Mouse (Mus musculus) kidney, adult 2 months (tissue): ENCODE data around the gene Casc4. TPM values are rescaled to one million over a fixed set of nuclear protein-coding genes. Genes with fewer than 3 reads are reported as not detected.
"Not testable (repeated sequence)": the region's sequence is repeated elsewhere in the genome, so short reads cannot be mapped to it uniquely, and the experiment has no call there.

Experiments
- DNase-seq: peaks from one replicate; pipeline ENCODE4 v3.0.0; 2021
- H3K27ac ChIP-seq: fragments of 200-500 bp; 2 replicates; pipeline ENCODE4 v1.5.1; 2012; ENCODE audit warnings: low read depth, low read length, control low read depth, inconsistent platforms; ENCODE audit not compliant: insufficient read depth
- H3K27me3 ChIP-seq: fragments of 200-500 bp; replicated peaks from 2 replicates; pipeline ENCODE4 v1.6.1; 2012; ENCODE audit warnings: mild to moderate bottlenecking, moderate library complexity, low read length, inconsistent platforms; ENCODE audit not compliant: control insufficient read depth, insufficient read depth
- H3K36me3 ChIP-seq: fragments of 200-500 bp; 2 replicates; pipeline ENCODE4 v1.6.1; 2012; ENCODE audit warnings: mild to moderate bottlenecking, moderate library complexity, low read length, inconsistent platforms; ENCODE audit not compliant: control insufficient read depth, insufficient read depth
- H3K4me1 ChIP-seq: fragments of 200-500 bp; 2 replicates; pipeline ENCODE4 v1.6.1; 2011; ENCODE audit warnings: low read length; ENCODE audit not compliant: control insufficient read depth, insufficient read depth
- H3K4me3 ChIP-seq: fragments of 200-500 bp; 2 replicates; pipeline ENCODE4 v1.5.1; 2011; ENCODE audit warnings: mild to moderate bottlenecking, low read depth, low read length, control low read depth; ENCODE audit not compliant: insufficient read depth
- CTCF ChIP-seq: fragments of 200-500 bp; conservative IDR thresholded peaks from 2 replicates; pipeline ENCODE4 v1.5.1; 2011; ENCODE audit warnings: low read depth, mild to moderate bottlenecking, control low read depth, low read length, moderate library complexity, mixed read lengths; ENCODE audit not compliant: insufficient read depth, insufficient read length
- POLR2A ChIP-seq: fragments of 200-500 bp; IDR thresholded peaks from one replicate; pipeline ENCODE4 v1.6.1; 2011; ENCODE audit warnings: low read depth, low read length, control low read depth
- WGBS: fragments of 180-500 bp; shearing (Covaris S2); methylation state at CpG from one replicate; pipeline ENCODE4 v1.1.7; 2018; 5-methylcytosine and 5-hydroxymethylcytosine counted together
- polyA plus RNA-seq: library from polyadenylated mRNA; depleted of rRNA; stranded (reverse); fragments of >200 nt; gene quantifications from 2 replicates; pipeline ENCODE4 v1.2.3, GENCODE M21; 2012

Casc4 gene
- polyA plus RNA-seq, 1 experiment = 9.6 TPM

DNA sequence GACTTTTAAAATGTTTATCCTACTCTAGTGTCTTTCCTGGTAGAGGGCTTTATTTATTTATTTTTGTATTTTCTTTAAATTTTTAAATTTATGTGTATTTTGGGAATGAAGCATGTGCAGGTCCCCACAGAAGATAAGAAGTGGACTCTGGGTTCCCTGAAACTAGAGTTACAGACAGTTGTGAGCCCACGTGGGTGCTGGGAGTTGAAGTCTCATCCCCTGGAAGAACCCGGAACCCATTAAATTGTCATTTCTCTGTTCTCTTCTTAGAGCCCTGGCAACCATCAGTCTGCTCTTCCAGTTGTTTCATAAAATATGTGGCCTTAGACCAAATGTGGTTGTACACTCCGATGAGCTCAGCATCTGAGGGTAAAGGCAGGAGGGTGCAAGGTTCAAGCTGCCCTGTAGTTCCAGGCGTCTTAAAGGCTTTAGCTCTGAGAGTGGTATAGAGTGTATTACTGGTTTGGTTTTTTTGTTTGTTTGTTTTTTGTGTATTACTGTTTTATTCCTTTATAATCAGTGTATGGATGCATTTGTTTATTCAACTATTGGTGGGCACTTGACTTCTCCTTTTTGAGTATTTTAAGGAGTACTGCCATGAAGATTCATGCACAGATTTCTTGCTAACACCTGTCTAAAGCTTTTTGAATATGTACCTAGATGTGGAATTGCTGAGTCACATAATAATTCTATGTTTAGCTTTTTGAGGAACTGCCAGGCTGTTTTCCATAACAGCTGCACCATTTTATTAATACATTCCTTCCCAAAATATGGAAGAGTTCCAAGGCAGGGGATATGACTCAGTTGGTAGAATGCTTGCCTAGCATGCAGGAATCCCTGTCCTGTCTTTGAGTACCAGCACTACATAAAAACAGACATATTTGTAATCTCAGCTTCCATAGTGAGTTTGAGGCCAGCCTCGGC lies 49.5 kb downstream of the Casc4 start:
- Histone ChIP-seq H3K4me1 (no peaks in the 10 kb centered on the region), H3K27ac (no peak overlapping the region), H3K36me3 (no peaks in the 10 kb centered on the region), H3K4me3 (no peak overlapping the region), H3K27me3 (no peaks in the 10 kb centered on the region)
- DNase-seq = peak; percentile 30
- WGBS = 73% methylated on average over 5 of the region's 5 CpGs
- TF ChIP-seq CTCF = no peak
- no peak for TF ChIP-seq POLR2A

DNA sequence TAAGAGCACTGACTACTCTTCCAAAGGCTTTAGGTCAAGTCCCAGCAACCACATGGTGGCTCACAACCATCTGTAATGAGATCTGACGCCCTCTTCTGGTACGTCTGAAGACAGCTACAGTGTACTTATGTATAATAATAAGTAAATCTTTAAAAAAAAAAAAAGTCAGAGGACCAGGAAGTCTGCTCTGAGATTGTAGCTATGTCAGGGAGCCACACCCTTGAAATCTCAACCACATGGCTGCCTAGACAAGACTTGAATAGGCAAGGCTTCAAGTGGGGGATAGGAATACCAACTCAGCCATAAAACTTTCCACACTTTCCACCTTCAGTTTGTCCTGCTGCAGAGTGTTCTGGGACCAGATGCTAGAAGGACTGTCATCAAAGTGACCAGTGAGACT lies 70.9 kb downstream of the Casc4 start:
- not testable (repeated sequence) for H3K36me3 ChIP-seq, H3K27ac ChIP-seq, DNase-seq, H3K27me3 ChIP-seq, H3K4me3 ChIP-seq, H3K4me1 ChIP-seq
- 91% methylated on average over 2 of the region's 2 CpGs for WGBS

DNA sequence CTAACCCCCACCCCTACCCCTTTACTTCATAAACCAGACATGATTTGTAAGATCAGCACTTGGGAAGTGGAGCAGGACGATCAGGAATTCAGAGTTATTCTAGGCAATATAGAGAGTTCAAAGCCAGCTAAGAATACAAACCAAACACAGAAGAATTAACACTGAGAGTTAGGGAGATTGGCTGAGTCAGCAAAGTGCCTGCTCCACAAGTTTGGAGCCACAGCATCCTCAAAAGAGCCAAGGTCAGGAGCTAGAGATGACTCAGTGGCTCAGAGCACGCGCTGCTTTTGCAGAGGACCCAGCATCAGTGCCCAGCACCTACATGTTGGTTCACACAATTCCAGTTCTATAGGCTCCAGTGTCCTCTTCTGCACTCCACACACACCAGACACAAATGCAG lies 76.6 kb downstream of the Casc4 start:
- H3K4me3 ChIP-seq = no peak overlapping the region
- H3K4me1 ChIP-seq = no peaks in the 10 kb centered on the region
- WGBS = 76% methylated on average over 3 of the region's 3 CpGs
- TF ChIP-seq CTCF = no peak
- no peak for TF ChIP-seq POLR2A
- H3K27me3 ChIP-seq = no peaks in the 10 kb centered on the region
- no peak overlapping the region for H3K27ac ChIP-seq
- no peaks in the 10 kb centered on the region for H3K36me3 ChIP-seq
- no peak for DNase-seq

DNA sequence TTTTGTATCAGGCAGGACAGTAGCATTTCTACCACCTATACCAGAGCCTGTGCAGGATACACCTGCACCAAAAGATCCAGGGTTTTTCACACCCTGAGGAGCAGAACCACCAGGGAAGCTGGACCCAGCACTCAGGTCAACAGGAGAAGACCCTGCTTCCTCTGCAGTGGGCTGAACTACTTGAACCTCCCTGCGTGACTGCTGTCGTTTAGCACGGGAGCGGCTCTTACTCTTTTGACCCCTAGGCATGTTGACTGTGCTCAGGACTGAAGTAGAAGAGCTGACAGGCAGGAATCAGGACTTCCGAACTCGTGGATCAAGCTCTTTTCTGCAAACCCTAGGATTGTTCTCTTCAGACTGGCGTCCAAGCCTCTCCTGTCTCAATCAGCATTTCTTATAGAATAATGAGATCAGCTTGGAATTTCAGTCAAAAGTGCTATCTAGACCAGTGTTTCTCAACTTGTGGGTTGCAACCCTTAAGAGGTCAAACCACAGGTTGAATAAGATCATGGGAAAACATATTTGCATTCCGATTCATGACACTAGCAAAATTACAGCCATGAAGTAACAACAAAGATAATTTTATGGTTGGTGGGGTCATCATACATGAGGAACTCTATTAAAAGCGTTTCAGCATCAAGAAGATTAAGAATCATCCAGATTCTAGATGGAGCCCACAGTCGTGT lies 88.3 kb downstream of the Casc4 start:
- no peak for DNase-seq
- Histone ChIP-seq H3K27me3 (no peaks in the 10 kb centered on the region), H3K4me1 (peaks cover 6% of the 10 kb centered on the region; the same call in 1 of the 2 replicates), H3K36me3 (no peaks in the 10 kb centered on the region), H3K27ac (peak overlapping the region; percentile 83; the same call in 1 of the 2 replicates), H3K4me3 (peak overlapping the region; percentile 99)
- WGBS = 16% methylated on average over 10 of the region's 10 CpGs
- TF ChIP-seq POLR2A (no peak), CTCF (no peak)

DNA sequence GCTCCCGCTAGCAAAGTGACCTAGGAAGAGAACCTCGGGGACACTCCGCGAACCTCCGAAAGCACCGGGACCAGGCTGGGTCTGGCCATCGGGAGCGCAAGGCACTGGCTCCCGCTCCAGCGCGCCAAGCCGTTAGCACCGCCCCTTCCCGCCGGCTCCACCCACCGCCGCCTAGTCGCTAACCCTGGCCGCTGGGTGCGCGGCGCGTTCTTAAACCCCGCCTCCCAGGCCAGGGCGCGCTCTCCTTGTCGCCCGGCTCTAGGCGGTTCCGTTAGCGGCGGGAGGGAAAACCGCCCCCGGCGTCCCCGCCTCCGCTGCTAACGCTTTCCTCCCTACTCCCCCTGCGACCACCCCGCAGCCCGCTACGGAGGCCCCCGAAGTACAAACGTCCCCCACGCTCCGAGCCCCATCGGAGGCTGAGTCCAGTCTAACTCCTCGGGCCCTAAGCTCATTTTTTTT lies 89.0 kb downstream of the Casc4 start, which contains the start of the genes Ctdspl2 and Mageb3:
Gene Ctdspl2, plus strand, starts transcription at position 237 of the 459 bp plus-strand sequence.
Gene Mageb3, minus strand, starts transcription at position 328 of the 459 bp plus-strand sequence.
- TF ChIP-seq POLR2A (no peak), CTCF (no peak)
- no peaks in the 10 kb centered on the region for H3K27me3 ChIP-seq
- under 1% methylated on average over 48 of the region's 48 CpGs for WGBS
- H3K4me1 ChIP-seq = peaks cover 6% of the 10 kb centered on the region; the same call in 1 of the 2 replicates
- no peaks in the 10 kb centered on the region for H3K36me3 ChIP-seq
- DNase-seq = peak; percentile 98
- H3K4me3 ChIP-seq = peak within 1 kb of the TSS; percentile 99
- peak within 1 kb of the TSS; percentile 96 for H3K27ac ChIP-seq

DNA sequence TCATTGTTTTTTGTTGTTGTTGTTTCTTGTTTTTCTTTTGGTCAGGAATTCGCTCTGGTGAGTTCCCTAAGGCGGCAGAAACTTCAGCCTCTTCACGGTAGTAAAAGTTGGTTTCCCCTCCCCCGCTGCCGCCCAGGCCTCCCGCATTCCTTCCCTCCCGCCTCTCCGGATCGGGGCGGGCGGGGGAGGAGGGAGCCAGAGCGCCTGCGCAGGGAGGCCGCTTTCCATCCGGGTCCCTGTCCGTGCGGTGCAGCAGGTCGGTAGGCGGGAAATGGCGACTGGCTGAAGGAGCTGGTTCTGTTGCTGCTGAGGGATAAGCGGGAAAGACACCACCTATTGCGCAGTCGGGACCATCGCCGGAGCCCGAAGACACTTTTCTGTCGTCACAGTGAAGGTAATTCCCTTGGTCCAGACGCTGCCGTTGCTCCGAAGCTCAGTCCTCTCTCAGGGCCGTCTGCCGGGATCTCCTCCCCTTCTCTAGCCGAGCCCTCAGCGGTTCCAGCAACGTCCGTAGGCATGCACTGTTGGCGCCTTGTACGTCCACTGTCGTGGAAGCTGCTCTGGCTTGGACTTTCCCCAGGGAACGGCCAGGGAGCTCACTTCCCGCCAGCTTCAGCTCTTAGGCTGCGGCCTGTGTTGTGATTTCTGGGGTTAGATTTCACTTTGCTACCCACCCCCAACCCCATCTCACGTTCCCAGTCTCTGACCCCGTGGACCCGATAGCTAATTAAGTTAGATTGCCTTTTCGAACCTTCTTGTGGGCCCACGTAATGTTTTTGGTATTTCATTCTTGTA lies 89.7 kb downstream of the Casc4 start:
- TF ChIP-seq CTCF = no peak
- TF ChIP-seq POLR2A = peak; percentile 73
- H3K27ac ChIP-seq = peak overlapping the region; percentile 96
- H3K27me3 ChIP-seq = no peaks in the 10 kb centered on the region
- no peaks in the 10 kb centered on the region for H3K36me3 ChIP-seq
- peaks cover 6% of the 10 kb centered on the region; the same call in 1 of the 2 replicates for H3K4me1 ChIP-seq
- DNase-seq = peak; percentile 97
- under 1% methylated on average over 47 of the region's 47 CpGs for WGBS
- H3K4me3 ChIP-seq = peak overlapping the region; percentile 99
